Mouse (Mus musculus): ENCODE data around the gene Rbm33.

Rbm33 gene

GRCm38 (mm10) chr5:28462741-28463590 is 146.0 kb downstream of the Rbm33 start:
- no peak for DNase-seq (ENCODE audit: low spot score)

DNA sequence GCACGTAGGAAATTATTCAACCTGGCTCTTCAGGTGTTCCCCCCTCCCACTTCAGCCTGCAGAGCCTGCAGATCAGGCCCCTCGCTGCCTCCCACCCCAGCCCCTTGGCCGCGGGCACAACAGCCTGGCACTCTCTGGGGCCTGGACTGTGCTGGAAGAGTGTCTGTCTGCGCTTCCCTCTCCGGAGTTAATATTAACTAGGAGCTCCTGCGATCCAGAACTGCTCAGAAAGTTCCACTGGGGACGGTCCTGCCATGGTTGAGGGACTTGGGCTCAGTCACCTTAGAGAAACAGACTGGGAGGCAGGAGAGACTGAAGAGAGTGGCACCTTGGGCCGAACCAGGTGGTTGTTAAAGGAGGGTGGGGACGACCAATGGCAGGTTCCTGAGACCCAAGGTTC is 146.7 kb downstream of the Rbm33 start:
- no peak for DNase-seq (ENCODE audit: low spot score)

GRCm38 (mm10) chr5:28464361-28465098 is 147.6 kb downstream of the Rbm33 start:
- no peak for DNase-seq (ENCODE audit: low spot score)

- no peak for DNase-seq (ENCODE audit: low spot score)
These were observed 148.1 kb downstream of the Rbm33 start for GRCm38 (mm10) chr5:28465099-28465406.

GRCm38 (mm10) chr5:28465526-28465925 is 148.6 kb downstream of the Rbm33 start:
- no peak for DNase-seq (ENCODE audit: low spot score)

DNA sequence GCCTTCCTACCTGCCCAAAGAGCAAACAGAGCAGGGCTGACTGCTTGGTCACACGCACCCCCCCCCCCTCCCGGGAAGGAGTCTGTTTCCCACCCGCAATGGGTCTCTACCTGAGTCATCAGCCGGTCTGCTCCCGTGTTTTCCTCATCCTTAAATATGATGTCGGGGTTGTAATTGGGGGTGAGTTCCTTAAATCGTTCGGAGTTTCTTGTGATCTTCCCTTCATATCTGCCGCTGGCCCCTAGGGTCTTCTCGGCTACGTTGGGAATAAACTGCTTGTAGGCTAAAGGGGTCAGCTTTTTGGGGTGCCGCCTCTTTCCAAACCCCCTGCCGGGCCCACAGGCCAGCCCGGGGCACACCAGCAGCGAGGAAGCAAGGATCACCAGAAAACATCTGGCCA is 149.4 kb downstream of the Rbm33 start:
- DNase-seq (ENCODE audit: low spot score), result no peak

- no peak for DNase-seq (ENCODE audit: low spot score)
These were observed 149.9 kb downstream of the Rbm33 start, which contains the start of gene Shh for GRCm38 (mm10) chr5:28466760-28467306. Gene Shh, minus strand, starts transcription at chr5:28467256.
